Mouse (Mus musculus) C2C12 (cell line): Measurements from ENCODE around the gene 1700086D15Rik.

Source experiments
- CEBPB ChIP-seq: IDR thresholded peaks from one replicate; pipeline ENCODE4 v1.6.1; 2011; ENCODE audit warnings: low read depth, mild to moderate bottlenecking, control low read depth, moderate library complexity
- CTCF ChIP-seq: IDR thresholded peaks from one replicate; pipeline ENCODE4 v1.5.1; 2011; ENCODE audit not compliant: control insufficient read depth, insufficient read depth, insufficient read length
- MAX ChIP-seq: IDR thresholded peaks from one replicate; pipeline ENCODE4 v1.6.1; 2011; ENCODE audit warnings: mild to moderate bottlenecking, control low read depth
- MYOD1 ChIP-seq: IDR thresholded peaks from one replicate; pipeline ENCODE4 v1.6.1; 2011; ENCODE audit warnings: low read depth; ENCODE audit not compliant: control insufficient read depth, insufficient read length
- MYOG ChIP-seq: IDR thresholded peaks from one replicate; pipeline ENCODE4 v1.6.1; 2011; ENCODE audit not compliant: control insufficient read depth, insufficient read length; ENCODE audit errors: extremely low read depth
- USF1 ChIP-seq: IDR thresholded peaks from one replicate; pipeline ENCODE4 v1.6.1; 2011; ENCODE audit warnings: low read depth, mild to moderate bottlenecking, control low read depth, moderate library complexity

DNA sequence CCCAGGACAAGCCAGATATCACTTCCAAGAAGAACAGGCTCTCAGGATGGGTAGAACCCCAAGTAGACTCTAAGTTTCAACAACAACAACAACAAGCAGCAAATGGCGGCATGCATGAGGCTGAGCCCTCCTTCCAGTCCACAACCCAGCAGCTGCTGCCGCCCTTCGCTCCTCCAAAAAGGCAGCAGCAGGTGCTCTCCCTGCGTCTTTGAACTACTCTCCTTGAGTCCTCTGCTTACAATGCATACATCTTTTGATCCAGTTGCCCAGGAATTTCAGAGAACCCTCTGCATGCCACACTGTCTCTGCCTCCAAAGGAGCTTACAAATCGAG, 1.1 kb downstream of the 1700086D15Rik start:
- no peak for TF ChIP-seq CTCF
- TF ChIP-seq USF1 = no peak
- no peak for TF ChIP-seq MAX
- TF ChIP-seq MYOD1 = peak; percentile 9
- TF ChIP-seq CEBPB = no peak
- TF ChIP-seq MYOG = no peak
